Mouse (Mus musculus) lung, adult 2 months (tissue): ENCODE measurements around the gene Cradd.

Experiments used
- CTCF ChIP-seq: fragments of 200-500 bp; IDR thresholded peaks from 2 replicates; pipeline ENCODE4 v1.5.1; 2011; ENCODE audit warnings: mild to moderate bottlenecking, low read length, control low read depth; ENCODE audit not compliant: insufficient read depth
- POLR2A ChIP-seq: fragments of 200-500 bp; IDR thresholded peaks from 2 replicates; pipeline ENCODE4 v1.6.1; 2011; ENCODE audit warnings: low read depth, mild to moderate bottlenecking, control low read depth, low read length, borderline replicate concordance; ENCODE audit errors: extremely low read depth

GRCm38 (mm10) chr10:95257979-95258378 lies 66.0 kb downstream of the Cradd start:
- TF ChIP-seq POLR2A: no peak
- no peak for TF ChIP-seq CTCF
